Comparison of ENCODE assay signal across 19 mouse cellular contexts in genomic region chr16:81472925-81473324, GRCm38 (mm10).
"Had no signal": no experiment of that assay in that cellular context is flagged by ENCODE, and none has a peak within 500 bp of the region (broad histone marks: within the 10 kb centered on the region; RNA-seq: fewer than 3 reads in every experiment).

No protein-coding gene starts in this region.

- ATAC-seq: liver, embryonic 12.5 days had no signal

- H3K27me3 ChIP-seq: liver, embryonic 12.5 days; megakaryocyte, embryonic 14.5 days; neural tube, embryonic 13.5 days; neural tube, embryonic 15.5 days had no signal

- H3K9ac ChIP-seq: liver, embryonic 12.5 days; liver, embryonic 14.5 days; lung, embryonic 14.5 days; neural tube, embryonic 13.5 days; neural tube, embryonic 15.5 days had no signal

- H3K9me3 ChIP-seq: liver, embryonic 12.5 days; megakaryocyte, embryonic 14.5 days; neural tube, embryonic 13.5 days; neural tube, embryonic 15.5 days had no signal

- H3K27ac ChIP-seq: liver, embryonic 12.5 days; liver, embryonic 14.5 days; macrophage; neural tube, embryonic 13.5 days; neural tube, embryonic 15.5 days had no signal

- H3K36me3 ChIP-seq: liver, embryonic 12.5 days; neural tube, embryonic 13.5 days; neural tube, embryonic 15.5 days had no signal

- H3K4me1 ChIP-seq: liver, embryonic 12.5 days; neural tube, embryonic 13.5 days; neural tube, embryonic 15.5 days had no signal

- DNase-seq: lung, adult 18-20 months; lung, embryonic 14.5 days; lung, postnatal 14 days; lung, postnatal 36 days; retina, postnatal 1 day; right cerebral cortex, adult 18-20 months; right cerebral cortex, postnatal 25 days; right cerebral cortex, postnatal 4 days; spleen, adult 18-20 months; thymus, adult 18-20 months; thymus, postnatal 14 days; thymus, postnatal 36 days had no signal

- H3K4me3 ChIP-seq: liver, embryonic 12.5 days; megakaryocyte, embryonic 14.5 days; myocyte; neural tube, embryonic 13.5 days; neural tube, embryonic 15.5 days had no signal

- H3K4me2 ChIP-seq: liver, embryonic 12.5 days; lung, embryonic 14.5 days; neural tube, embryonic 13.5 days; neural tube, embryonic 15.5 days had no signal
